13 mouse cellular contexts compared by ENCODE assay signal in the genomic region with DNA sequence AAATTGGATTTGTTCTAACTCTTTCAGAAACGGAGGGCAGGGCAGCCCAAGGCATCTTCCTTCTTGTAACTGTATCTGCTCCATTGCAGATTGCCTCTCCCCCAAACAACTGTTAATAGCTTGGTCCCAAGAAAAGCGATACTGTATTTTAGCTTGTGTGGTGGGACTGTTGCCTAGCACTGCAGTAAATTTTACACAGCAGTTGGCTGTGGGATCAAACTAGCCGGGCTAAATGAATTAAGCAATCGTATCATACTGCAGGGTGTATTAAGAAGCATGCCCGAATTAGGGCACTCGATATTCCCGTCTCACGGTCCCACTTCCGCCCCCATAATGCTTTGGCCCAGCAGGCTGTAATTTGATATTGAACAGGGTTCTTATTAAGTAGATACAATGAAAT.
DNase-seq lines count a peak whose midpoint lies in the region; ATAC-seq lines count a peak whose summit lies in the region.
"Had no signal": no experiment of that assay in that cellular context is flagged by ENCODE, and none has a peak within 500 bp of the region (broad histone marks: within the 10 kb centered on the region; RNA-seq: fewer than 3 reads in every experiment).

No protein-coding gene starts in this region.

- no peak overlapping the region for H3K9ac ChIP-seq in kidney, embryonic 14.5 days (ENCODE audit: low read depth, low read length)
- no peak overlapping the region for H3K9ac ChIP-seq in embryonic facial prominence, embryonic 12.5 days
- H3K9ac ChIP-seq in limb, embryonic 15.5 days, result no peak overlapping the region
- H3K9ac ChIP-seq: liver, embryonic 15.5 days; midbrain, embryonic 13.5 days; neural tube, embryonic 13.5 days had no signal

- H3K27me3 ChIP-seq in kidney, embryonic 14.5 days (ENCODE audit: control insufficient read depth, insufficient read depth, low read length), result no peaks in the 10 kb centered on the region; the same call in 1 of the 2 replicates
- H3K27me3 ChIP-seq in embryonic facial prominence, embryonic 12.5 days, result no peaks in the 10 kb centered on the region
- no peaks in the 10 kb centered on the region for H3K27me3 ChIP-seq in limb, embryonic 15.5 days
- H3K27me3 ChIP-seq: liver, embryonic 15.5 days; midbrain, embryonic 13.5 days; neural tube, embryonic 13.5 days had no signal

- H3K4me2 ChIP-seq in kidney, embryonic 14.5 days (replicated peaks; ENCODE audit: low read depth, low read length), result peak overlapping the region; percentile 30
- H3K4me2 ChIP-seq in embryonic facial prominence, embryonic 12.5 days (replicated peaks), result peak overlapping the region; percentile 28
- H3K4me2 ChIP-seq in limb, embryonic 15.5 days, result peak overlapping the region; percentile 42
- H3K4me2 ChIP-seq: liver, embryonic 15.5 days; midbrain, embryonic 13.5 days; neural tube, embryonic 13.5 days had no signal

- no peaks in the 10 kb centered on the region for H3K9me3 ChIP-seq in kidney, embryonic 14.5 days (ENCODE audit: control insufficient read depth, low read length)
- H3K9me3 ChIP-seq in embryonic facial prominence, embryonic 12.5 days, result no peaks in the 10 kb centered on the region
- H3K9me3 ChIP-seq in limb, embryonic 15.5 days, result no peaks in the 10 kb centered on the region
- H3K9me3 ChIP-seq: liver, embryonic 15.5 days; midbrain, embryonic 13.5 days; neural tube, embryonic 13.5 days had no signal

- no peak overlapping the region for H3K4me3 ChIP-seq in kidney, embryonic 14.5 days (ENCODE audit: low read length)
- H3K4me3 ChIP-seq in embryonic facial prominence, embryonic 12.5 days, result no peak overlapping the region
- H3K4me3 ChIP-seq in limb, embryonic 15.5 days, result peak overlapping the region; percentile 19
- H3K4me3 ChIP-seq: left cerebral cortex, adult 2 months; liver, embryonic 15.5 days; midbrain, embryonic 13.5 days; neural tube, embryonic 13.5 days had no signal

- peaks cover 6% of the 10 kb centered on the region; the same call in 1 of the 2 replicates for H3K4me1 ChIP-seq in kidney, embryonic 14.5 days (ENCODE audit: control insufficient read depth, insufficient read depth, low read length)
- H3K4me1 ChIP-seq in embryonic facial prominence, embryonic 12.5 days, result peaks cover 6% of the 10 kb centered on the region; the same call in 1 of the 2 replicates
- peaks cover 12% of the 10 kb centered on the region for H3K4me1 ChIP-seq in limb, embryonic 15.5 days
- H3K4me1 ChIP-seq: liver, embryonic 15.5 days; midbrain, embryonic 13.5 days had no signal

- no peaks in the 10 kb centered on the region for H3K36me3 ChIP-seq in kidney, embryonic 14.5 days (ENCODE audit: control insufficient read depth, insufficient read depth, low read length)
- H3K36me3 ChIP-seq in embryonic facial prominence, embryonic 12.5 days, result no peaks in the 10 kb centered on the region
- no peaks in the 10 kb centered on the region for H3K36me3 ChIP-seq in limb, embryonic 15.5 days
- H3K36me3 ChIP-seq: liver, embryonic 15.5 days; midbrain, embryonic 13.5 days; neural tube, embryonic 13.5 days had no signal

- 48% methylated on average over 9 of the region's 9 CpGs for WGBS in kidney, embryonic 14.5 days
- 38% methylated on average over 9 of the region's 9 CpGs for WGBS in embryonic facial prominence, embryonic 12.5 days
- 15% methylated on average over 9 of the region's 9 CpGs for WGBS in limb, embryonic 15.5 days

- DNase-seq in kidney, adult 9 months, result no peak
- DNase-seq in gastrocnemius, postnatal 10 days, result peak; percentile 21
- no peak for DNase-seq in adrenal gland, postnatal 14 days
- no peak for DNase-seq in cerebellum, postnatal 4 days (ENCODE audit: low spot score in 2 of 2)
- DNase-seq in right cerebral cortex, postnatal 36 days (ENCODE audit: low spot score in 2 of 2), result no peak
- DNase-seq: cerebellum, adult 9-11 months had no signal

- H3K27ac ChIP-seq in kidney, embryonic 14.5 days (ENCODE audit: low read depth, low read length), result no peak overlapping the region
- H3K27ac ChIP-seq in embryonic facial prominence, embryonic 12.5 days, result no peak overlapping the region
- H3K27ac ChIP-seq in limb, embryonic 15.5 days, result peak overlapping the region; percentile 68; the same call in 1 of the 2 replicates
- H3K27ac ChIP-seq: left cerebral cortex, adult 2 months; liver, embryonic 15.5 days; midbrain, embryonic 13.5 days; neural tube, embryonic 13.5 days had no signal

- peak; percentile 35; the same call in 1 of the 2 replicates for ATAC-seq in kidney, embryonic 14.5 days (ENCODE audit: low FRiP score, low TSS enrichment)
- ATAC-seq in embryonic facial prominence, embryonic 12.5 days (ENCODE audit: insufficient number of reproducible peaks, insufficient read depth, low FRiP score, low TSS enrichment), result no peak
- ATAC-seq in limb, embryonic 15.5 days (ENCODE audit: insufficient number of reproducible peaks, low FRiP score, low TSS enrichment, low read depth), result peak; percentile 71; the same call in 1 of the 2 replicates
- ATAC-seq: midbrain, embryonic 13.5 days had no signal
